Mouse (Mus musculus) layer of hippocampus, adult 2 months (tissue): ENCODE measurements around the gene Kif18b. TPM values are rescaled to one million over a fixed set of nuclear protein-coding genes. Genes with fewer than 3 reads are reported as not detected.

Source experiments
- DNase-seq, 2 experiments: peaks; one replicate each; pipeline ENCODE4 v3.0.0; 2022; ENCODE audit warnings: low spot score in 2 of 2
- H3K27ac ChIP-seq: fragments of 200-600 bp; 2 replicates; pipeline ENCODE4 v1.8.1; 2022
- H3K4me3 ChIP-seq: fragments of 200-600 bp; 2 replicates; pipeline ENCODE4 v1.8.1; 2022; ENCODE audit warnings: mild to moderate bottlenecking
- CTCF ChIP-seq: fragments of 200-600 bp; conservative IDR thresholded peaks from 2 replicates; pipeline ENCODE4 v1.8.1; 2022; ENCODE audit warnings: antibody characterized with exemption, mild to moderate bottlenecking, moderate library complexity
- total RNA-seq, 2 experiments: library from RNA; stranded (reverse); gene quantifications; 2 replicates each; pipeline ENCODE4 v1.2.3; 2021

Gene Kif18b
- total RNA-seq, 2 experiments from 2014 or later, result 0.27 to 0.74 TPM

GRCm38 (mm10) chr11:102884616-102885219, 40.2 kb downstream of the Kif18b start, which contains the start of gene Fam187a:
Gene Fam187a, plus strand, starts transcription at chr11:102885169.
- TF ChIP-seq CTCF, result peak; percentile 21; the same call in 1 of the 2 replicates
- no peak for DNase-seq
- Histone ChIP-seq H3K27ac (peak within 1 kb of the TSS; percentile 75), H3K4me3 (no peak within 1 kb of the TSS)

GRCm38 (mm10) chr11:102881314-102882198, 43.4 kb downstream of the Kif18b start:
- no peak for TF ChIP-seq CTCF
- Histone ChIP-seq H3K27ac (peak overlapping the region; percentile 99), H3K4me3 (peak overlapping the region; percentile 71)
- DNase-seq, result no peak

DNA sequence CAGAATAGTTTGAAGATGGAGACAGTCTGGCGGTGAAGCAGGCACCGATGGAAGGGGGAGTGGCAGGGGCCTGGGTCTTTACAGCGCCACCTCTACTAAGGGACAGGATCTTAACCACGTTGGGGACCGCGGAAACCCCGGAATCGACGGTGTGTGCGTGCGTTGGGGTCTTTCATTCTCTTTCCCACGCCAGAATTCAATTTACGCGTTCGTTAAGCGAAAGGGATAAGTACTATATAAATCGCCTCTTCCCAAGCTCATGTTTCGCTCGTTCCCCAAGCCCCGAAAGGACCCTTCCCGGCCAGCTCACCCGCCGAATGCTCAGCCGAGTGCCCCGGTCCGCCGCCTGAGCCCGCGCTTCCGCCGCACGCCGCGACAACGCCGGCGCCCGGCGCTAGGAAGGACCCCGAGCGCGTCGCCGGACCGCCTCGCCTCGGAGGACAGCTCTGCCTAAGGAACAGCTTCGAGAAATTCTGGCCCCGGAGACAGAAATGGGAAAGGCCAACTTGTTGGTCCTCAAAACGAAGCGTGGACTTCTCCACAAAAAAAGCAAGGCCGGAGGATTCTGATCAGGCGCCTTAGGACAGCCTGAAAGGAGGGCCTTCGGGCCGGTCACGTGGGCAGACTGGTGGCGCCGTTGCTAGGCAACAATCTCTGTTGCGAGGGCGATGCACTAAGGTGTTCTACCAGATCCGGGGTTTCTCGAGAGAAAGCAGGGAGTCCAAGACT, 44.2 kb downstream of the Kif18b start, which contains the start of the genes Eftud2 and Ccdc103:
TSS of gene Eftud2 (minus strand) at position 401 of the 729 bp plus-strand sequence.
TSS of gene Ccdc103 (plus strand) at position 620 of the 729 bp plus-strand sequence.
- DNase-seq, result peak; percentile 93
- peak within 1 kb of the TSS; percentile 99 for H3K27ac ChIP-seq
- H3K4me3 ChIP-seq, result peak within 1 kb of the TSS; percentile 71
- no peak for TF ChIP-seq CTCF

- H3K4me3 ChIP-seq, result no peak overlapping the region; the same call in 1 of the 2 replicates
- DNase-seq, result no peak
- H3K27ac ChIP-seq, result no peak overlapping the region
- no peak for TF ChIP-seq CTCF
Observed at GRCm38 (mm10) chr11:102879558-102879957, 45.4 kb downstream of the Kif18b start.

DNA sequence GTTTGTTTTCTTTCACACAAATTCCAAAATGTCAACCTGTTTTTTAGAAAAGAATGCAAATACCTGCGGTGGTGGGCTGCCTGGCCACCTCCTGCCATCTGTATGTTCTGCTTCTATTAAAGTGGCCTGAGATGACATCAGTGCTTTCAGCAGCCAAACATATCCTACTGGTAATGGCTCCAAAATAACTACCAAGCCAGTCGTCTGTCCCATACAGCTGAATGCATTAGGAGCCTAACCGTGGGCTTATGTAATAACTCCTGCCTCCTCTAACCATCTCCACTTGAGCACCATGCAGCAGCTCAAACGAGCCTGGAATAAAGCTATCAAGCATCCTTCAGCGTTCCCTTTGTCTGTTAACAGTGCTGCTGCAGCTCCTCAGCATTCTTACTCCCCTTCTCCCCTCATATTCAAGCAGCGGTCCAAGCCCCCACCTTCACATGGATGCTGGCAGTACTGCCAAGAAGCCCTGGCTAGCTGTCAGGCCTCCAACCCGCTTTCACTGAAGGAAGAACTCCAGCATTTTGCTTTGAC, 50.1 kb downstream of the Kif18b start:
- peak in 1 of 2 experiments; percentile 80 for DNase-seq
- no peak overlapping the region; the same call in 1 of the 2 replicates for H3K4me3 ChIP-seq
- peak overlapping the region; percentile 86 for H3K27ac ChIP-seq
- TF ChIP-seq CTCF, result no peak

GRCm38 (mm10) chr11:102864272-102864671, 60.7 kb downstream of the Kif18b start:
- no peak overlapping the region for H3K4me3 ChIP-seq
- peak; percentile 45 to 72 for DNase-seq
- peak; percentile 91 for TF ChIP-seq CTCF
- no peak overlapping the region for H3K27ac ChIP-seq

GRCm38 (mm10) chr11:102859933-102860332, 65.0 kb downstream of the Kif18b start:
- DNase-seq, result peak in 1 of 2 experiments; percentile 36
- TF ChIP-seq CTCF, result no peak
- Histone ChIP-seq H3K4me3 (no peak overlapping the region), H3K27ac (peak overlapping the region; percentile 20; the same call in 1 of the 2 replicates)

DNA sequence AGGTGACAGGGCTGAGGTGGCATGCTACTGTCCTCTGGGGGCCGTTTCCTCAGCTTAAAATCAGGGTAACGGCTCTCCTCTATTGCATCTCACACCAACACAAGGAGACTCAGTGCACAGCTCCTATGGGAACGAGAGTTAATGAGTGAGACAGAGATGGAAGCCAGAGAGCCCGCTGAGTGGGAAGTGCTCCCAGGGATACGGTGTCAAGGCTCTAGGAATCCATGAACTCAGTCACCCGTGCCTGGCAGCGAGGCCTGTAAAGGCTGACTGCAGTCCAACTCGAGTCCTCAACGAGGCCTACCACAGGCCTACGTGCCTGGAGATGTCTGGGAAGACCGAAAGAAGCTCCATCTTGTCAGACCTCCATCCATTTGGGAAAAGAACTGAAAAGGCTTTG, 66.0 kb downstream of the Kif18b start:
- DNase-seq, result no peak
- H3K4me3 ChIP-seq, result no peak overlapping the region
- no peak for TF ChIP-seq CTCF
- no peak overlapping the region for H3K27ac ChIP-seq

GRCm38 (mm10) chr11:102855941-102856340, 69.0 kb downstream of the Kif18b start:
- TF ChIP-seq CTCF, result no peak
- DNase-seq, result no peak
- Histone ChIP-seq H3K27ac (no peak overlapping the region), H3K4me3 (no peak overlapping the region)

Other genes with a start within 250 kb of the Kif18b start
- 10 to 100 TPM; 33.5 to 44.7 TPM for gene Ccdc43, start 227.3 kb downstream of the Kif18b start, total RNA-seq
- gene Adam11, start 163.7 kb downstream of the Kif18b start, total RNA-seq, result 100 to 1,000 TPM; 192 to 212 TPM
- 1 to 10 TPM; 4.7 TPM for gene Gjc1, start 105.4 kb downstream of the Kif18b start, total RNA-seq
- gene Higd1b, start 89.3 kb downstream of the Kif18b start, total RNA-seq, result 1 to 10 TPM; 3.5 to 4.5 TPM
- 100 to 1,000 TPM; 129 to 139 TPM for gene Eftud2, start 44.1 kb downstream of the Kif18b start, total RNA-seq
- gene Ccdc103, start 43.9 kb downstream of the Kif18b start, total RNA-seq, result 1 to 10 TPM; 1.5 to 3.0 TPM
- under 1 TPM in 1 of 2 experiments, not detected in 1; 0.37 TPM for gene Fam187a, start 40.0 kb downstream of the Kif18b start, total RNA-seq
- 100 to 1,000 TPM; 332 to 341 TPM for gene Gfap, start 24.2 kb downstream of the Kif18b start, total RNA-seq
- gene C1ql1, start 21.6 kb upstream of the Kif18b start, total RNA-seq, result 10 to 100 TPM; 17.5 to 18.5 TPM
- gene Nmt1, start 103.1 kb upstream of the Kif18b start, total RNA-seq, result 100 to 1,000 TPM; 169 to 173 TPM
- 10 to 100 TPM; 77.1 to 80.3 TPM for gene Dcakd, start 103.2 kb upstream of the Kif18b start, total RNA-seq
- 10 to 100 TPM in 1 of 2 experiments, 1 to 10 TPM in 1; 9.3 to 10.2 TPM for gene Plcd3, start 176.5 kb upstream of the Kif18b start, total RNA-seq
- gene Acbd4, start 176.6 kb upstream of the Kif18b start, total RNA-seq, result 10 to 100 TPM; 87.1 to 91.0 TPM
- gene Hexim1, start 191.1 kb upstream of the Kif18b start, total RNA-seq, result 10 to 100 TPM; 48.5 to 50.8 TPM
- 10 to 100 TPM in 1 of 2 experiments, 1 to 10 TPM in 1; 9.7 to 16.0 TPM for gene Hexim2, start 207.3 kb upstream of the Kif18b start, total RNA-seq
- gene Fmnl1, start 246.0 kb upstream of the Kif18b start, total RNA-seq, result 100 to 1,000 TPM; 142 to 156 TPM